Mouse (Mus musculus): ENCODE data around the gene Gnb1. TPM values are rescaled to one million over a fixed set of nuclear protein-coding genes. Genes with fewer than 3 reads are reported as not detected.

Gene Gnb1
- polyA plus RNA-seq, 1 experiment from 2014 or later: 625 TPM

DNA sequence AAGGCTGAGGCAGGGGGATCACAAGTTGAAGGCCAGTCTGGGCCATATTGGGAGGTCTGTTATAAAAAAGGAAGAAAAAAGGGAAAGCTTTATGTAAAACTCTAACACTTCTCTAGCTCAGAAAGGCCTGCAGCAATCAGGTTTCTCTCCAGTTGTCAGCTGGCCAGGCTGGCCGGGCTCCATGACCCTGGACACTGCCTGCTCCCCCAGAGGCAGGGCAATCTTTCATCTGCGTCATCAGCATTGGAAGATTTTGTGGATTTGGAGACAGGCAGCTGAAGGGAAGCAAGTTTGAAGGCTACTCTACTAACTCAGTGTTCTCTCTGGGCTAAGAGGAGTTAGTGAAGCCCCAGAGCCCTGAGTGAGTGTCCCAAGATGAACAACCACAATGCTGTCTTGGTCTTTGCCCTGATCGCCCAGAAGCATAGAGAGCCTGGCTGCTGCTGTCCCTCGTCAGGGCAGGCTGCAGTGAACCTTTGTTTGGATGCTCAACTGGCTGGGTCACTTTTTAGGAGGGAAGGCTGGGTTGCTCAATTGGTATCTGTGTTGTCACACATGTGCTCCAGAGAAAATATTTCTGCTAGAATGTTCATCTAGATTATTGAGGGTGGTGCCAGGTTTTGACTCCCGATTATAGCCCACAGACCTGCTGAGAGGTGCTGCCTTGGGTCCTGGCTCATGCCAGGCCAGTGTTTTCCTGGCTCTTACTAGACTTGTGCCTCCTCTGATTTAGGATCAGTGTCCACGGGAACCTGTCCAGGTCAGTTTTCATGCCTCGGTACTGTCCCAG lies 87.4 kb downstream of the Gnb1 start:
- Histone ChIP-seq H3K36me3 (ENCODE audit: control insufficient read depth, insufficient read depth, low read length) (peaks cover 4% of the 10 kb centered on the region; the same call in 1 of the 2 replicates), H3K4me1 (ENCODE audit: control insufficient read depth, insufficient read depth, low read length) (no peaks in the 10 kb centered on the region), H3K27ac (replicated peaks; ENCODE audit: low read depth, low read length) (no peak overlapping the region), H3K4me2 (ENCODE audit: low read depth, severe bottlenecking) (no peak overlapping the region), H3K9ac (ENCODE audit: low read length) (no peak overlapping the region), H3K4me3 (ENCODE audit: low read depth, low read length) (no peak overlapping the region), H3K9me3 (ENCODE audit: control insufficient read depth, low read length) (no peaks in the 10 kb centered on the region), H3K27me3 (ENCODE audit: control insufficient read depth, insufficient read depth, low read length) (no peaks in the 10 kb centered on the region)
- no peak for DNase-seq (ENCODE audit: low spot score)
- 90% methylated on average over 7 of the region's 7 CpGs for WGBS
- ATAC-seq (ENCODE audit: insufficient number of reproducible peaks, low FRiP score, low TSS enrichment, low read depth): no peak

DNA sequence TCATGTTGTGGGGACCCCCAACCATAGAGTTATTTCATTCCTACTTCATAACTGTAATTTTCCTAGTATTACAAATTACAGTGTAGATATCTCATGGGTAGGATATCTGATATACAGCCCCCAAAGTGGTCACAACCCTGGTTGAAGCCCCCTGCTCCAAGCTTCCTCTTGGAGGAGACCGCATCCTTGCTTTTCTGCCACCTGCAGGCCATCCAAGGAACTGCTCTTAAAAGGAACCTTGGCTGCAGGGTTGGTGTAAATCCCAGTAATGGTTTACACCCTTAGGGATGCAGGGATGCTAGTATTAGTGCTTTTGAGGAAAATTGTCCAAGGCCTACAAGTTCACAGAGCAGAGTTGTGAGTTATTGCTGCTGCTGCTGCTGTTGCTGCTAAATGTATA lies 89.3 kb downstream of the Gnb1 start:
- 30% methylated on average over 1 of the region's 1 CpGs for WGBS
- H3K27me3 ChIP-seq (ENCODE audit: control insufficient read depth, insufficient read depth, low read length): no peaks in the 10 kb centered on the region
- no peak overlapping the region for H3K4me2 ChIP-seq (ENCODE audit: low read depth, severe bottlenecking)
- H3K27ac ChIP-seq (replicated peaks; ENCODE audit: low read depth, low read length): no peak overlapping the region
- no peak overlapping the region for H3K4me3 ChIP-seq (ENCODE audit: low read depth, low read length)
- no peaks in the 10 kb centered on the region for H3K9me3 ChIP-seq (ENCODE audit: control insufficient read depth, low read length)
- no peaks in the 10 kb centered on the region for H3K4me1 ChIP-seq (ENCODE audit: control insufficient read depth, insufficient read depth, low read length)
- no peak overlapping the region for H3K9ac ChIP-seq (ENCODE audit: low read length)
- peak; percentile 77 for DNase-seq (ENCODE audit: low spot score)
- no peak for ATAC-seq (ENCODE audit: insufficient number of reproducible peaks, low FRiP score, low TSS enrichment, low read depth)
- H3K36me3 ChIP-seq (ENCODE audit: control insufficient read depth, insufficient read depth, low read length): peaks cover 6% of the 10 kb centered on the region; the same call in 1 of the 2 replicates

DNA sequence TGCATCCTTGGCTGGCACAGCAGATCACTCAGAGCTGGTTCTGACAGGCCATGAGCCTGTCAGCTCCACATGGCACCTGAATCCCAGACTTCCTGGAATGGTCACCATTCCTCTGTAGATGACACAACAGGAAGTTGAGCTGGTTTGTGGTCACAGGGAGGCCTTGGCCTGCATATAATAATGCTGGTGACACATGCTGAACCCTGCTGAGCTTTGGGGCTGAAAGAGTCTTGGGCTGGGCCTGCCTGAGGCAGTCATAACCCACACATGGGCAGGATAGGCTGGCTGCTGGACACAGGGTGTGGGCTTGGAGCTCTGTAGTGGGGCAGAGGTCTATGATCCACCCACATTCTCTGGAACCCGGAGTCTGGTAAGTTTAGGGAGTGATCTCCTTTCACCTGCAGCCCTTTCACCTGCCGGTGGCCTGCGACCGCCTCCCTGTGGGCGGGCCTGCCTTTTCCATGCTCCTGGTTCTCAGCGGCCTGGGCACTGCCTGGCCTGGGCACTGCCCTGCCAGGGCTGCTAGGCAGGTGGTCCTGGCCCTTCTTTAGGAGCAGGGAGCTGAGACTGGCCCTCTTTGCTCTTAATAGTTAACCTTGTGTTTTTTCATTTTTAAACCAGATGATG lies 91.2 kb downstream of the Gnb1 start:
- 97% methylated on average over 6 of the region's 6 CpGs for WGBS
- no peak overlapping the region for H3K9ac ChIP-seq (ENCODE audit: low read length)

DNA sequence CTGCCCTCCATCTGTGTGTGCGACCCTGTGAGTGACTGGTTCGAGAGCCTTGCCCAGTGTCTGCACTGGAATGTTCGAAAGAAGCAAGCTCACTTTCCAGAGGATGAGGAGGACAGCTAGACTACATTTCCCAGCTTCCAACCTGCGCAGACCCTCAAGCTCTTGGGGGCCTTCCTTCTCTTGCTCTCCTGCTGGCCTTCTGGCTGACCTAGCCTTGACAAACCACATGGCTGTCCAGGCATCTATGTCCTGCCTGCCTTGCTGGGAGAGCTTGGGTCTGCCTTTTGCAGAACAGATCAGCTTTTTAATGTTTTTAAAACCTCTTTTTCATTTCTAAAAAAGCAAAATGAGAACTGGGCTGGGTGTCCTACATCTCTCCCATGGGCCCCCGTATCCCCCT lies 98.2 kb downstream of the Gnb1 start:
- Histone ChIP-seq H3K4me3 (ENCODE audit: low read depth, low read length) (no peak overlapping the region), H3K9ac (ENCODE audit: low read length) (no peak overlapping the region), H3K36me3 (ENCODE audit: control insufficient read depth, insufficient read depth, low read length) (peaks cover 26% of the 10 kb centered on the region), H3K4me2 (ENCODE audit: low read depth, severe bottlenecking) (no peak overlapping the region), H3K27ac (replicated peaks; ENCODE audit: low read depth, low read length) (no peak overlapping the region), H3K9me3 (ENCODE audit: control insufficient read depth, low read length) (no peaks in the 10 kb centered on the region), H3K4me1 (ENCODE audit: control insufficient read depth, insufficient read depth, low read length) (no peaks in the 10 kb centered on the region), H3K27me3 (ENCODE audit: control insufficient read depth, insufficient read depth, low read length) (no peaks in the 10 kb centered on the region)
- DNase-seq (ENCODE audit: low spot score) (no peak), ATAC-seq (ENCODE audit: insufficient number of reproducible peaks, low FRiP score, low TSS enrichment, low read depth) (no peak)
- 90% methylated on average over 5 of the region's 5 CpGs for WGBS

More for the DNA sequence above, 91.2 kb downstream of the Gnb1 start:
- Histone ChIP-seq H3K27me3 (ENCODE audit: control insufficient read depth, insufficient read depth, low read length) (no peaks in the 10 kb centered on the region), H3K4me1 (ENCODE audit: control insufficient read depth, insufficient read depth, low read length) (no peaks in the 10 kb centered on the region), H3K36me3 (ENCODE audit: control insufficient read depth, insufficient read depth, low read length) (peaks cover 15% of the 10 kb centered on the region), H3K9me3 (ENCODE audit: control insufficient read depth, low read length) (no peaks in the 10 kb centered on the region), H3K27ac (replicated peaks; ENCODE audit: low read depth, low read length) (no peak overlapping the region), H3K4me2 (ENCODE audit: low read depth, severe bottlenecking) (no peak overlapping the region), H3K4me3 (ENCODE audit: low read depth, low read length) (no peak overlapping the region)
- ATAC-seq (ENCODE audit: insufficient number of reproducible peaks, low FRiP score, low TSS enrichment, low read depth) (no peak), DNase-seq (ENCODE audit: low spot score) (no peak)

DNA sequence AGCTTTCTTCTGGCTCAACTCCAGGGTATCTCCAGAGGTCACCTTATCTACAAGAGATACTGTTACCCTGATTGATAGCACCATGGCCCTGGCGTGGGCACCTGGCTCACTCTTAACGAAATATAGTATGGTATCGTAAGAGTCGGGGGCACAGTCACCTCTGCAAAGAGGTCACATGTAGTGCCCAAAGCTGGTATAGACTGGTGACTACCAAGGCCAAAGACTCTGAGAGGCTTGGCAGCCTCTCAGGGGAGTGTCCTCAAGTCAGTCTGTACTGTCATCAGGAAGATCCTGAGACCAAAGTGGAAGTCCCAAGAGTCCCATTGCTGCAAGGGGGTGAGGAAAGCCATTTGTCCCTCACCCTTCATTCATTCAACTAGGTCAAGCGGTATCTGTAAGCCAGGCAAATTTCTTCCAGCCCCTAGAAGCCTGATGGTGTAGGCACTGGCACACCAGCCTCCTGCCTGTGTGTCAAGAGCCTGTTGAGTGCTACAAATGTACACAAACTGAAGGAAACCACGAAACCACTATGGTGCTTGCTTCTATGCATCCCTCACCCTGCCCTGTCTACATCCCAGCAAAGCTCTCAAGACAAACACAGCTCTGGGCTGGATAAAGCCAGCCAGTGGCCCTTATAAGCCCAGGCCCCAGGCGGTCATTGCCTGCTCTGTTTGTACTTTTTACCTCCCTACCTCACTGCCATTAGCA lies 100.0 kb downstream of the Gnb1 start:
- Histone ChIP-seq H3K4me3 (ENCODE audit: low read depth, low read length) (no peak overlapping the region), H3K9me3 (ENCODE audit: control insufficient read depth, low read length) (no peaks in the 10 kb centered on the region), H3K4me1 (ENCODE audit: control insufficient read depth, insufficient read depth, low read length) (no peaks in the 10 kb centered on the region), H3K27me3 (ENCODE audit: control insufficient read depth, insufficient read depth, low read length) (no peaks in the 10 kb centered on the region), H3K9ac (ENCODE audit: low read length) (no peak overlapping the region), H3K4me2 (ENCODE audit: low read depth, severe bottlenecking) (no peak overlapping the region), H3K27ac (replicated peaks; ENCODE audit: low read depth, low read length) (no peak overlapping the region), H3K36me3 (ENCODE audit: control insufficient read depth, insufficient read depth, low read length) (peaks cover 19% of the 10 kb centered on the region)
- DNase-seq (ENCODE audit: low spot score) (no peak), ATAC-seq (ENCODE audit: insufficient number of reproducible peaks, low FRiP score, low TSS enrichment, low read depth) (no peak)
- WGBS: 87% methylated on average over 7 of the region's 7 CpGs

DNA sequence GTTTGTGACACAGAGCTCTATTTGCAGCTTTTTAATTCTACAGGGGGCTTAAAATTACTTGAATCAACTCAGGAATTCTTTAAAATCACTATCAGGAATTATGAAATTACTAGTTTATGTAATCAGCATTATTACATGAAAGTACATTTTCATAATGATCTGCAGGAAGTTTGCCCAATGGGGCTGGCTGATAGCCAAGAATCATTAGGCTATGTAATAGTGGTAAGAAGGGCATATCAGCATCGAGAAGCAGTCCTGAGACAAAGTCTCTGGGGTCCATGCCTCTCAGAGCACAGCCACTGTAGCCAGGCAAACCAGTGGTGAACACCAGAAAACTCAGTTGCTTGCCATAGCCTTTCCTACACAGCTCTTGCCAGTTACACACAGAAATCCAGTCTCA lies 102.6 kb downstream of the Gnb1 start:
- no peak for DNase-seq (ENCODE audit: low spot score)
- 81% methylated on average over 1 of the region's 1 CpGs for WGBS
- ATAC-seq (ENCODE audit: insufficient number of reproducible peaks, low FRiP score, low TSS enrichment, low read depth): no peak

DNA sequence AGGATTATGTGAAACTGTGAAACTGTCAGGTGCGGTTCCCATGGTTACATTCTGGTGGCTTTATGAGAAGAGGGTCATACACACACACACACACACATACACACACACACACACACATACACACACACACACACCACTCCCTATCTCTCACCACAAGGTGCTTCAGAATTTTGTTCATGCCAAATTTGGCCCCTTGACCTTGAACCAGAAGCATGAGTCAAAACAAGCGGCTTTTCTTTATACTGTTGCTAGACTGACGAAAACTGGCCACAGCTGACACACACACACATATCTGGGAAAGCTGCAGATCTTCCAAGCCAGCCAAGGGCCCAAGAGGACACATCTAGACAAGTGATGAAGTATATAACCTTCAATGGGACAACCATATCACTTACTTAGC lies 104.6 kb downstream of the Gnb1 start:
- Histone ChIP-seq H3K4me2 (ENCODE audit: low read depth, severe bottlenecking) (no peak overlapping the region), H3K36me3 (ENCODE audit: control insufficient read depth, insufficient read depth, low read length) (no peaks in the 10 kb centered on the region), H3K9ac (ENCODE audit: low read length) (no peak overlapping the region), H3K27ac (replicated peaks; ENCODE audit: low read depth, low read length) (no peak overlapping the region), H3K27me3 (ENCODE audit: control insufficient read depth, insufficient read depth, low read length) (no peaks in the 10 kb centered on the region), H3K4me3 (ENCODE audit: low read depth, low read length) (no peak overlapping the region), H3K9me3 (ENCODE audit: control insufficient read depth, low read length) (no peaks in the 10 kb centered on the region), H3K4me1 (ENCODE audit: control insufficient read depth, insufficient read depth, low read length) (no peaks in the 10 kb centered on the region)
- no peak for DNase-seq (ENCODE audit: low spot score)
- WGBS: 86% methylated on average over 3 of the region's 3 CpGs
- ATAC-seq (ENCODE audit: insufficient number of reproducible peaks, low FRiP score, low TSS enrichment, low read depth): no peak

More for the DNA sequence above, 102.6 kb downstream of the Gnb1 start:
- Histone ChIP-seq H3K4me2 (ENCODE audit: low read depth, severe bottlenecking) (no peak overlapping the region), H3K9ac (ENCODE audit: low read length) (no peak overlapping the region), H3K27ac (replicated peaks; ENCODE audit: low read depth, low read length) (no peak overlapping the region), H3K27me3 (ENCODE audit: control insufficient read depth, insufficient read depth, low read length) (no peaks in the 10 kb centered on the region), H3K9me3 (ENCODE audit: control insufficient read depth, low read length) (no peaks in the 10 kb centered on the region), H3K4me1 (ENCODE audit: control insufficient read depth, insufficient read depth, low read length) (no peaks in the 10 kb centered on the region), H3K4me3 (ENCODE audit: low read depth, low read length) (no peak overlapping the region), H3K36me3 (ENCODE audit: control insufficient read depth, insufficient read depth, low read length) (peaks cover 5% of the 10 kb centered on the region)

DNA sequence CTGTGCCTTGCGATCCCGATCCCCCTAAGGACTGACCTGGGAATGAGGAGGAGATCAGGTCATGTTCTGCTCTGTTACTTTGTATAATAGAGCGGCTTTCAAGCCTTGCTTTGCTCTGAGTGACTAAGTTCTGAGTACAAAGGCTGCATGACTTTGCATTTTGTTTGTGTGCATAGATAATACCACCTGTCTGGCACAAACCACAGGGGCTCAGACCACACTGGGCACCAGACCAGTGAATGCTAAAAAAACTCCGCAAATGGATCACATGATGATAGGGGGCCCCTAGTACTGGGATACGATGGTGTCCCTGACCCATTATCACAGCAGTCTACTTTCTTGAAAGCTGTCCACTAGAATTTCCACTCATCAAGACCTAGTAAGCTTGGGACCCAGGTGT lies 105.4 kb downstream of the Gnb1 start:
- Histone ChIP-seq H3K9me3 (ENCODE audit: control insufficient read depth, low read length) (no peaks in the 10 kb centered on the region), H3K9ac (ENCODE audit: low read length) (no peak overlapping the region), H3K27me3 (ENCODE audit: control insufficient read depth, insufficient read depth, low read length) (no peaks in the 10 kb centered on the region), H3K4me3 (ENCODE audit: low read depth, low read length) (no peak overlapping the region), H3K4me1 (ENCODE audit: control insufficient read depth, insufficient read depth, low read length) (no peaks in the 10 kb centered on the region), H3K4me2 (ENCODE audit: low read depth, severe bottlenecking) (no peak overlapping the region), H3K36me3 (ENCODE audit: control insufficient read depth, insufficient read depth, low read length) (no peaks in the 10 kb centered on the region), H3K27ac (replicated peaks; ENCODE audit: low read depth, low read length) (no peak overlapping the region)
- DNase-seq (ENCODE audit: low spot score) (no peak), ATAC-seq (ENCODE audit: insufficient number of reproducible peaks, low FRiP score, low TSS enrichment, low read depth) (no peak)
- WGBS: 83% methylated on average over 5 of the region's 5 CpGs
